Mouse (Mus musculus): Measurements from ENCODE around the gene Lekr1. TPM values are rescaled to one million over a fixed set of nuclear protein-coding genes. Genes with fewer than 3 reads are reported as not detected.

Gene Lekr1
- polyA plus RNA-seq, 1 experiment from 2014 or later: 7.3 TPM

- no peak for ATAC-seq (ENCODE audit: insufficient read depth, low FRiP score, low read depth)
- Histone ChIP-seq H3K27ac (peak overlapping the region; percentile 92; the same call in 1 of the 2 replicates), H3K9ac (no peak overlapping the region), H3K9me3 (no peaks in the 10 kb centered on the region), H3K27me3 (replicated peaks) (no peaks in the 10 kb centered on the region), H3K4me3 (replicated peaks) (peak overlapping the region; percentile 62), H3K36me3 (no peaks in the 10 kb centered on the region), H3K4me1 (no peaks in the 10 kb centered on the region), H3K4me2 (peak overlapping the region; percentile 93)
- 42% methylated on average over 18 of the region's 18 CpGs for WGBS
These were observed 7.9 kb upstream of the Lekr1 start for GRCm38 (mm10) chr3:65658081-65658612.

- no peaks in the 10 kb centered on the region for H3K27me3 ChIP-seq (replicated peaks)
- peak overlapping the region; percentile 61 for H3K9ac ChIP-seq
- no peaks in the 10 kb centered on the region for H3K9me3 ChIP-seq
- H3K4me3 ChIP-seq (replicated peaks): peak overlapping the region; percentile 62
- no peaks in the 10 kb centered on the region for H3K36me3 ChIP-seq
- peak overlapping the region; percentile 92 for H3K27ac ChIP-seq
- peak; percentile 79 for ATAC-seq (ENCODE audit: insufficient read depth, low FRiP score, low read depth)
- under 1% methylated on average over 72 of the region's 72 CpGs for WGBS
- H3K4me2 ChIP-seq: peak overlapping the region; percentile 93
- no peaks in the 10 kb centered on the region for H3K4me1 ChIP-seq
These were observed 7.1 kb upstream of the Lekr1 start for GRCm38 (mm10) chr3:65658721-65659619.

- Histone ChIP-seq H3K36me3 (no peaks in the 10 kb centered on the region), H3K4me2 (peak overlapping the region; percentile 93), H3K9me3 (no peaks in the 10 kb centered on the region), H3K4me1 (no peaks in the 10 kb centered on the region), H3K27me3 (replicated peaks) (no peaks in the 10 kb centered on the region), H3K9ac (peak overlapping the region; percentile 61), H3K27ac (peak overlapping the region; percentile 92), H3K4me3 (replicated peaks) (peak overlapping the region; percentile 62)
- WGBS: 3% methylated on average over 9 of the region's 9 CpGs
- ATAC-seq (ENCODE audit: insufficient read depth, low FRiP score, low read depth): no peak
These were observed 6.5 kb upstream of the Lekr1 start for GRCm38 (mm10) chr3:65659620-65659932.

- Histone ChIP-seq H3K27me3 (replicated peaks) (no peaks in the 10 kb centered on the region), H3K4me3 (replicated peaks) (no peak overlapping the region), H3K9me3 (no peaks in the 10 kb centered on the region), H3K4me2 (no peak overlapping the region), H3K9ac (no peak overlapping the region), H3K36me3 (no peaks in the 10 kb centered on the region), H3K4me1 (no peaks in the 10 kb centered on the region), H3K27ac (no peak overlapping the region)
- ATAC-seq (ENCODE audit: insufficient read depth, low FRiP score, low read depth): no peak
- 92% methylated on average over 4 of the region's 4 CpGs for WGBS
These were observed 5.7 kb upstream of the Lekr1 start for GRCm38 (mm10) chr3:65660336-65660735.

- H3K9me3 ChIP-seq: no peaks in the 10 kb centered on the region
- no peak overlapping the region for H3K9ac ChIP-seq
- H3K27ac ChIP-seq: no peak overlapping the region
- ATAC-seq (ENCODE audit: insufficient read depth, low FRiP score, low read depth): no peak
- 67% methylated on average over 3 of the region's 3 CpGs for WGBS
- no peaks in the 10 kb centered on the region for H3K36me3 ChIP-seq
- no peaks in the 10 kb centered on the region for H3K27me3 ChIP-seq (replicated peaks)
- H3K4me2 ChIP-seq: no peak overlapping the region
- H3K4me3 ChIP-seq (replicated peaks): no peak overlapping the region
- H3K4me1 ChIP-seq: no peaks in the 10 kb centered on the region
These were observed 4.3 kb upstream of the Lekr1 start for GRCm38 (mm10) chr3:65661731-65662130.

- H3K27ac ChIP-seq: no peak overlapping the region
- H3K36me3 ChIP-seq: no peaks in the 10 kb centered on the region
- H3K4me3 ChIP-seq (replicated peaks): no peak overlapping the region
- no peak overlapping the region for H3K4me2 ChIP-seq
- H3K4me1 ChIP-seq: no peaks in the 10 kb centered on the region
- no peak for ATAC-seq (ENCODE audit: insufficient read depth, low FRiP score, low read depth)
- 24% methylated on average over 11 of the region's 11 CpGs for WGBS
- H3K9me3 ChIP-seq: no peaks in the 10 kb centered on the region
- no peak overlapping the region for H3K9ac ChIP-seq
- no peaks in the 10 kb centered on the region for H3K27me3 ChIP-seq (replicated peaks)
These were observed 2.9 kb upstream of the Lekr1 start for GRCm38 (mm10) chr3:65663176-65663575.

GRCm38 (mm10) chr3:65670216-65670615 is 4.2 kb downstream of the Lekr1 start:
- no peak overlapping the region for H3K9ac ChIP-seq
- 74% methylated on average over 6 of the region's 6 CpGs for WGBS
- H3K27ac ChIP-seq: no peak overlapping the region
- H3K4me3 ChIP-seq (replicated peaks): no peak overlapping the region
- no peaks in the 10 kb centered on the region for H3K36me3 ChIP-seq
- no peaks in the 10 kb centered on the region for H3K9me3 ChIP-seq
- H3K4me2 ChIP-seq: no peak overlapping the region
- H3K27me3 ChIP-seq (replicated peaks): no peaks in the 10 kb centered on the region
- ATAC-seq (ENCODE audit: insufficient read depth, low FRiP score, low read depth): no peak
- no peaks in the 10 kb centered on the region for H3K4me1 ChIP-seq

GRCm38 (mm10) chr3:65673725-65674124 is 7.7 kb downstream of the Lekr1 start:
- no peak overlapping the region for H3K4me3 ChIP-seq (replicated peaks)
- WGBS: 24% methylated on average over 8 of the region's 8 CpGs
- no peak overlapping the region for H3K9ac ChIP-seq
- no peak for ATAC-seq (ENCODE audit: insufficient read depth, low FRiP score, low read depth)
- H3K9me3 ChIP-seq: no peaks in the 10 kb centered on the region
- no peak overlapping the region for H3K4me2 ChIP-seq
- no peaks in the 10 kb centered on the region for H3K27me3 ChIP-seq (replicated peaks)
- no peaks in the 10 kb centered on the region for H3K4me1 ChIP-seq
- H3K27ac ChIP-seq: peak overlapping the region; percentile 45; the same call in 1 of the 2 replicates
- no peaks in the 10 kb centered on the region for H3K36me3 ChIP-seq

GRCm38 (mm10) chr3:65680612-65681011 is 14.6 kb downstream of the Lekr1 start:
- no peaks in the 10 kb centered on the region for H3K27me3 ChIP-seq (replicated peaks)
- H3K36me3 ChIP-seq: no peaks in the 10 kb centered on the region
- no peak overlapping the region for H3K4me2 ChIP-seq
- 79% methylated on average over 1 of the region's 1 CpGs for WGBS
- H3K9ac ChIP-seq: no peak overlapping the region
- no peaks in the 10 kb centered on the region for H3K4me1 ChIP-seq
- H3K27ac ChIP-seq: no peak overlapping the region
- no peaks in the 10 kb centered on the region for H3K9me3 ChIP-seq
- ATAC-seq (ENCODE audit: insufficient read depth, low FRiP score, low read depth): no peak
- H3K4me3 ChIP-seq (replicated peaks): no peak overlapping the region

GRCm38 (mm10) chr3:65689705-65690104 is 23.7 kb downstream of the Lekr1 start:
- no peak overlapping the region for H3K4me3 ChIP-seq (replicated peaks)
- H3K27me3 ChIP-seq (replicated peaks): no peaks in the 10 kb centered on the region
- H3K4me1 ChIP-seq: no peaks in the 10 kb centered on the region
- no peaks in the 10 kb centered on the region for H3K36me3 ChIP-seq
- ATAC-seq (ENCODE audit: insufficient read depth, low FRiP score, low read depth): 0 out of 2 replicates have a peak, but pooled peaks have one; percentile 31
- no peak overlapping the region for H3K27ac ChIP-seq
- WGBS: 24% methylated on average over 2 of the region's 2 CpGs
- H3K4me2 ChIP-seq: no peak overlapping the region
- no peaks in the 10 kb centered on the region for H3K9me3 ChIP-seq
- no peak overlapping the region for H3K9ac ChIP-seq

- no peak overlapping the region for H3K4me3 ChIP-seq (replicated peaks)
- no peaks in the 10 kb centered on the region for H3K27me3 ChIP-seq (replicated peaks)
- no peaks in the 10 kb centered on the region for H3K36me3 ChIP-seq
- no peak overlapping the region for H3K9ac ChIP-seq
- no peaks in the 10 kb centered on the region for H3K4me1 ChIP-seq
- H3K4me2 ChIP-seq: no peak overlapping the region
- no peak for ATAC-seq (ENCODE audit: insufficient read depth, low FRiP score, low read depth)
- 93% methylated on average over 2 of the region's 2 CpGs for WGBS
- no peak overlapping the region for H3K27ac ChIP-seq
- no peaks in the 10 kb centered on the region for H3K9me3 ChIP-seq
These were observed 24.8 kb downstream of the Lekr1 start for GRCm38 (mm10) chr3:65690850-65691249.

GRCm38 (mm10) chr3:65699704-65700103 is 33.7 kb downstream of the Lekr1 start:
- ATAC-seq (ENCODE audit: insufficient read depth, low FRiP score, low read depth): no peak
- H3K4me2 ChIP-seq: no peak overlapping the region
- H3K9me3 ChIP-seq: no peaks in the 10 kb centered on the region
- H3K9ac ChIP-seq: no peak overlapping the region
- H3K27me3 ChIP-seq (replicated peaks): no peaks in the 10 kb centered on the region
- H3K4me1 ChIP-seq: no peaks in the 10 kb centered on the region
- WGBS: 81% methylated on average over 1 of the region's 1 CpGs
- no peak overlapping the region for H3K27ac ChIP-seq
- no peak overlapping the region for H3K4me3 ChIP-seq (replicated peaks)
- H3K36me3 ChIP-seq: no peaks in the 10 kb centered on the region

All from stomach, embryonic 15.5 days (tissue).